Mouse (Mus musculus): ENCODE data around the gene Abraxas2. TPM values are rescaled to one million over a fixed set of nuclear protein-coding genes. Genes with fewer than 3 reads are reported as not detected.

Gene Abraxas2
- polyA plus RNA-seq (2012; rRNA removed): 5.6 and 6.4 TPM in 2 replicates

DNA sequence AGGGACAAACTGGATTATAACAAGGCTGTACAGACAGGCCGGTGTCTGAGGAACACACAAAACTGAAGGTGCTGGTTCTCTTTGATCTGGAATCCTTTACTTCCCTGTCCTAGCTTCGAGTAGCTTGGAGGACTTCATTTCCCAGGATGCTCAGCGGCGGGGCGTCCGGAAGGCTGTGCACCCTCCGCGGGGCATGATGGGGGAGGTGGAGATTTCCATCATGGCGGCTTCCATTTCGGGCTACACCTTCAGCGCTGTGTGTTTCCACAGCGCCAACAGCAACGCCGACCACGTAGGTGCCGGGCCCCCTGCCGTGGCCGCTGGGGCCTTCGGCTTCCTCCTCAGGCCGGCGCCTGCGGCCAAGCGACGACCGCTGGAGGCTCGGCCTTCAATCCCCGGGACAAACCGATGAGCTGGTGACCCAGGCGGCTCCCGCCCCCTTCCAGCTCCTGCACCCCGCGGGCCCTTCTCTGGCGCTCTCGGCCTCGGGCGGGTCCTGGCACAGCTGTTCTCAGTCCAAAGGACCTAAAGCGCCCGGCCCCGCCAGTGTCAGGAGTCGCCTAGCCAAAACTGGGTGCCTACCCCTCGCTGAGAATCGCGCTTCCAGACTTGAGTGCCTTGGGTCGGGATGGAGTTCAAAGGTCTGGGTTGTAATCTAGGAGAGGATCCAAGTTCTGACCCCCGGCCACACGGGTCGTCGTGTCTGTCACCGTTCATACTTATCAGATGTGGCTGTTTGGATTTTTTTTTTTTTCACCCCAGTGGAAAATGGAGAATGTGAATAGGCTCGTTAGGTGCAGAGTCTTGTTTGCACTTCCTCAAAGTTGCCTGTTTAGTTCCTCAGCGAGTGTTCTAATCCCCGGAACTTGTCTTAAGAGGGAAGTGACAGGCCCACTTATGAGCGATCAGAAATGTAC lies at the start of gene Abraxas2:
Gene Abraxas2, plus strand, starts transcription at position 184 of the 917 bp plus-strand sequence.

DNA sequence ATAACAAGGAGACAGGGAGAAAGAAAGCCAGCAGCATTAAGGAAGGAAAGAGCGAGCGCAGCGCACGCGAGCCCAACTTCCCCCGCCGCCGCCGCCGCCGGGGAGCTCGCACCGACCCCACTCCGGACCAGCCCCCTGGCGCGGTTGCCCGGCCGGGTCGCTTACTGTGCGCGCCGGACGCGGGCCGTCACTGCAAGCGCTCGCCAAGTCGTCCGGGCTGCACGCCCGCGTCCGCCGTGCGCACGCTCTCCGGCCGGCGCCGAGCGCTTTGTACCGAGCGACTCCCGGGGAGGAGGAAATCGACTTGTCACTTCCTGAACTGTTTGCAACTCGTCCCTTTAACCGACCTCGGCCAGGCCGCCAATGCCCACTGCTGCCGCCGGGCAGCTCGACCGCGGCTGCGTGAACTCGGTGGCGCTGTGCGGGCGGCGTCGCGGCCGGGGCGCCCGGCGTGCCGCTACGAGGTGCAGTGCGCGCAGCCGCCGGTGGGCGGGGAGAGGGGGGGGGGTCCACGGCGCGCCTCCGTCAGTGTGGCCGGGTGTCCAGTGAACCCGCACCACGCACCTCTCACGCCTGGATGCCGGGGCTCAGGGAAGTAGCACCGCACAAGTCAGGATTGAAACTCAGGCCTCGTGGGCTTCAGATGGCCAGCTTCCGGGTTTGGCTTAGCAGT lies 45.5 kb upstream of the Abraxas2 start, which contains the start of gene Fam53b:
Gene Fam53b, minus strand, starts transcription at position 471 of the 673 bp plus-strand sequence.

DNA sequence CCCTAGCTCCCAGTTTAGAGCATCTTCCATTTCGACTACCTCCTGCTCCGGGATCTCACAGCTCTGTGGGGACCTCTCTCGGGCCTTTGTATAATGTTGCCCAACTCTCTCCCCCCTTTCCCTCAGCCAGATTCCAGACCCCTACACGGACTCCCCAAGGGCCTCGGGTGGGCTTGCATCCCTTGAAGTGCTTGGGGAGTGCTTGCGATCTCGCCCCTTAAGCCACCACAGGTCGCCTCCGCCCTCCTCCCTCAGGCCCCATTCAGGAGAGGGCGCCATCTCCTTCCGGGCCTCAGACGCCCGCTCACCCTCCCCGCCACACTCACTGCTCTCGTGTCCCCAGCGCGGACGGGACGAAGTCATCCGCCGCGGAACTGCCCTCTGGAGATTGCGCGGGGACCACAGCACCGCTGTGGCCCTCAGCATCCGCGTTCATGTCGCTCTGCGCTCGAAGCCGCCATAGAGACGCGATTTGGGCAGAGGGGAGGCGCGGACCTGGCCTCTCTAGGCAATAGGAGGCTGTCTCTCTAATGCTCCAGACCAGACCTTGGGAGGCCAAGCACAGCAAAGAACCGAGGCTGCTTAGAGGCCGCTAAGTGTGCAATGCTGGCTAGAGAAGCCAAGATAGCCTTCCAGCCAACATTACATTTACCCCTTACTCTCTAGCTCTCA lies 6.7 kb upstream of the Abraxas2 start, which contains the start of gene Eef1akmt2:
Gene Eef1akmt2, minus strand, starts transcription at position 501 of the 672 bp plus-strand sequence.

DNA sequence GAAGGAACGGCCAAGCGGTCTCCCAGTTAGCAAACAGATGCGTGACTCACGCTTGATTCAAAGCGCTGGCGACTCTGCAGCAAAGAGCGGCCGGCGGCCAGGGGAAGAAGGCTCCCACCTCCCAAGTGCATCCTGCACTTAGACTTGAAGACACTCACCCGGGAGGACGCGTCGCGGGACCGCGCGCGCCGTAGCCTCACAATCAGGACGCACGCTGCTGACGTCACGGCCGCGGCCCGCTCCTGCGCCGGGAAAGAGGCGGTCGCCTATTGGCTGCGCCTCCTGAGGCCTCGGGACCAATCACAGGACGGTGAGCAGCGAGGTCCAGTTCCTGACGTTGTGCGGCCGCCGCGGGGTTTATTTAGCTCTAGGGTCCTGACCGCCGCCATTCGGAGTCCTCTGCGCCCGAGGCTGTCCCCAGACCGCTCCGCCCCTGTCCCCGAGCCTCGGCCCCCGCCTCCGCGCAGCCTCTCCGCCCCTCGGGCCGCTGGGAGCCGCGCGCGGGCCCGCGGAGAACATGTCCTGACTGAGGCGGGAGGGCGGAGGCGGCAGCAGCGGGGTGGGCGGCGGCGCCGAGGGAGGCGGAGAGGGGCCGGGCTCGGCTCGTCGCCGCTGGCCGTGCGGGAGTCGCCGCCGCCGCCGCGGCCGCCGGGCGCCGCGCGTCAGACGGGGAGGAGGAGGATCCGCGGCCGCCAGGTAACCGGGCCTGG lies 72.0 kb downstream of the Abraxas2 start, which contains the start of gene Zranb1:
Gene Zranb1, plus strand, starts transcription at position 293 of the 710 bp plus-strand sequence.

Other genes starting within 250 kb of the Abraxas2 start
- gene Lhpp, start 248.6 kb upstream of the Abraxas2 start, polyA plus RNA-seq (2012; rRNA removed): 15.2 and 19.6 TPM in 2 replicates
- 28.2 and 32.8 TPM in 2 replicates for gene Fam53b, start 45.3 kb upstream of the Abraxas2 start, polyA plus RNA-seq (2012; rRNA removed)
- gene Eef1akmt2, start 6.6 kb upstream of the Abraxas2 start, polyA plus RNA-seq (2012; rRNA removed): 3.9 and 5.2 TPM in 2 replicates
- gene Zranb1, start 71.9 kb downstream of the Abraxas2 start, polyA plus RNA-seq (2012; rRNA removed): 3.4 TPM in 2 replicates

Measured in colon, adult 2 months (tissue).